ENCODE assay signal across 8 mouse cellular contexts in the genomic region with DNA sequence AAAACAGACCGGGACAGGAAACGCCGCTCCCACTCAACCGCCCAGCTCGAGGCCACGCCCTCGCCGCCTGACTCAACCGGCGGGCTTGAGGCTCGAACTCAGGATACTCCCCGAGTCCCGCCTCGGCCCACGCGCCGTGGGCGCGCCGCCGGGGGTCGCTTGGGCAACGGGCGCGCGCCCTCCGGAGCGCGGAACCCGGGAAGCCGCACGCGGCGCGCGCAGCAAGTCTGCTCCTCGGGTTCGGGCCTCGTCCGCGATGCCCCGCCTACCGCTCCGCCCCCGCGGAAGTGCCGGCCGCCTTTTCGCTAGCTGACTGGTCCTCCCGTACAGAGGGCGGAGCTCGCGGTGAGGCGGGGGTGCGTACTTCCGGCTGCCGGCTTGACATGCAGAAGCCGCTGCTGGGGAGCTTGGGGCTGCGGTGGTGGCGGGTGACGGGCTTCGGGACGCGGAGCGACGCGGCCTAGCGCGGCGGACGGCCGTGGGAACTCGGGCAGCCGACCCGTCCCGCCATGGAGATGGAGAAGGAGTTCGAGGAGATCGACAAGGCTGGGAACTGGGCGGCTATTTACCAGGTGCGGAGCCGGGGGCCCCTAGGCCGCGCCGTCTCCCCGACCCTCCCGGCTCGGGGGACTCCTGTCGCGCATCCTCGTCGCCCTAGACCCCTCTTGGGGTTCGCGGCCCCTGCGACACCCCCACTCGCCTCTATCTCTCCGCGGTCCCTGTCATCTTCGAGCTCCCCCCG. TPM values are rescaled to one million over a fixed set of nuclear protein-coding genes. Genes with fewer than 3 reads are reported as not detected.
A peak's percentile ranks its signal among the peaks of the same experiment; 100 is the strongest.
DNase-seq lines count a peak whose midpoint lies in the region; ATAC-seq and TF ChIP-seq lines count a peak whose summit lies in the region.

A gene (plus strand): TSS at position 73 of the 742 bp plus-strand sequence.

- DNase-seq in CH12.LX (ENCODE audit: extremely low read depth): peak; percentile 95
- DNase-seq in c-Kit-positive CD71-positive TER-119-negative erythroid progenitor cells, embryonic 14.5 days (ENCODE audit: low read depth): peak; percentile 91
- DNase-seq in forebrain, embryonic 11.5 days (ENCODE audit: low spot score): peak; percentile 98
- peak; percentile 99 for DNase-seq in kidney, postnatal 36 days
- DNase-seq in telencephalon, adult 2 months (ENCODE audit: low read depth, low spot score): peak; percentile 94

- TF ChIP-seq CTCF in CH12.LX (conservative IDR thresholded peaks at IDR 0.05 in 1 of 2, IDR thresholded peaks at IDR 0.05 in 1 of 2; ENCODE audit: low read depth in 2 of 2, low read length in 2 of 2): no peak

- in situ Hi-C loops in CH12.LX (cut with MboI; ENCODE audit: low pct_ligation_motif_present, low pct_unique_long_range_greater_than_20kb, low sequenced_read_pairs): no loop called here

- H3K27me3 ChIP-seq in CH12.LX (replicated peaks): no peaks in the 10 kb centered on the region
- H3K27me3 ChIP-seq in forebrain, embryonic 11.5 days (ENCODE audit: control insufficient read depth, insufficient read depth, low read length): no peaks in the 10 kb centered on the region
- no peaks in the 10 kb centered on the region for H3K27me3 ChIP-seq in heart, embryonic 16.5 days (ENCODE audit: control insufficient read depth, insufficient read depth, low read length)
- H3K27me3 ChIP-seq in liver, embryonic 15.5 days: no peaks in the 10 kb centered on the region
- H3K27me3 ChIP-seq in neural tube, embryonic 12.5 days (replicated peaks): no peaks in the 10 kb centered on the region

- ATAC-seq in forebrain, embryonic 11.5 days (replicated peaks; ENCODE audit: low FRiP score): peak; percentile 97
- peak; percentile 96 for ATAC-seq in heart, embryonic 16.5 days (replicated peaks; ENCODE audit: extremely low read depth, insufficient read depth, low FRiP score)
- ATAC-seq in liver, embryonic 15.5 days (ENCODE audit: insufficient read depth): peak; percentile 95
- ATAC-seq in neural tube, embryonic 12.5 days (ENCODE audit: low FRiP score, low read depth): peak; percentile 97

- H3K4me2 ChIP-seq in CH12.LX (ENCODE audit: insufficient read depth, low read depth, poor library complexity, severe bottlenecking): peak within 1 kb of the TSS; percentile 79
- peak within 1 kb of the TSS; percentile 57 for H3K4me2 ChIP-seq in forebrain, embryonic 11.5 days (ENCODE audit: low read depth, low read length, severe bottlenecking)
- H3K4me2 ChIP-seq in heart, embryonic 16.5 days (ENCODE audit: low read depth, low read length): peak within 1 kb of the TSS; percentile 88
- H3K4me2 ChIP-seq in liver, embryonic 15.5 days: peak within 1 kb of the TSS; percentile 97
- peak within 1 kb of the TSS; percentile 77 for H3K4me2 ChIP-seq in neural tube, embryonic 12.5 days (replicated peaks)

- peaks cover 0 to 7% of the 10 kb centered on the region in 2 experiments for H3K36me3 ChIP-seq in CH12.LX (replicated peaks in 1 of 2; ENCODE audit: control insufficient read depth in 1 of 2, insufficient read depth in 1 of 2, low read length in 1 of 2)
- H3K36me3 ChIP-seq in forebrain, embryonic 11.5 days (ENCODE audit: control insufficient read depth, insufficient read depth, low read length): no peaks in the 10 kb centered on the region
- H3K36me3 ChIP-seq in heart, embryonic 16.5 days (ENCODE audit: control insufficient read depth, insufficient read depth): no peaks in the 10 kb centered on the region
- H3K36me3 ChIP-seq in liver, embryonic 15.5 days (replicated peaks): 0 out of 2 replicates have a peak, but pooled peaks cover 5% of the 10 kb centered on the region
- no peaks in the 10 kb centered on the region for H3K36me3 ChIP-seq in neural tube, embryonic 12.5 days

- under 1% methylated on average over 89 of the region's 99 CpGs for WGBS in forebrain, embryonic 11.5 days
- under 1% methylated on average over 96 of the region's 99 CpGs for WGBS in heart, embryonic 16.5 days
- WGBS in liver, embryonic 15.5 days (ENCODE audit: insufficient replicate concordance): under 1% methylated on average over 99 of the region's 99 CpGs
- WGBS in neural tube, embryonic 12.5 days: under 1% methylated on average over 98 of the region's 99 CpGs

- H3K4me1 ChIP-seq in CH12.LX (ENCODE audit: control insufficient read depth in 1 of 2, insufficient read depth in 2 of 2): peaks cover 22 to 66% of the 10 kb centered on the region in 2 experiments
- peaks cover 6% of the 10 kb centered on the region; the same call in 1 of the 2 replicates for H3K4me1 ChIP-seq in forebrain, embryonic 11.5 days (replicated peaks; ENCODE audit: control insufficient read depth, insufficient read depth, low read length)
- peaks cover 29% of the 10 kb centered on the region for H3K4me1 ChIP-seq in heart, embryonic 16.5 days (ENCODE audit: control insufficient read depth, insufficient read depth, low read length)
- peaks cover 39% of the 10 kb centered on the region for H3K4me1 ChIP-seq in liver, embryonic 15.5 days (replicated peaks)
- H3K4me1 ChIP-seq in neural tube, embryonic 12.5 days: peaks cover 37% of the 10 kb centered on the region

- no peak for TF ChIP-seq EP300 in CH12.LX (IDR thresholded peaks at IDR 0.05; ENCODE audit: low read length)

- H3K27ac ChIP-seq in CH12.LX (ENCODE audit: insufficient read depth, low read depth): peak within 1 kb of the TSS; percentile 69
- H3K27ac ChIP-seq in forebrain, embryonic 11.5 days (ENCODE audit: low read depth, low read length): no peak within 1 kb of the TSS
- H3K27ac ChIP-seq in heart, embryonic 16.5 days (ENCODE audit: low read length): peak within 1 kb of the TSS; percentile 84
- peak within 1 kb of the TSS; percentile 85 for H3K27ac ChIP-seq in liver, embryonic 15.5 days (replicated peaks)
- no peak within 1 kb of the TSS for H3K27ac ChIP-seq in neural tube, embryonic 12.5 days

- no peaks in the 10 kb centered on the region for H3K9me3 ChIP-seq in CH12.LX (replicated peaks; ENCODE audit: low read length)
- no peaks in the 10 kb centered on the region for H3K9me3 ChIP-seq in forebrain, embryonic 11.5 days (ENCODE audit: control insufficient read depth, low read length)
- no peaks in the 10 kb centered on the region for H3K9me3 ChIP-seq in heart, embryonic 16.5 days (replicated peaks; ENCODE audit: control insufficient read depth, low read length)
- no peaks in the 10 kb centered on the region for H3K9me3 ChIP-seq in liver, embryonic 15.5 days (replicated peaks)
- H3K9me3 ChIP-seq in neural tube, embryonic 12.5 days: no peaks in the 10 kb centered on the region

- peak within 1 kb of the TSS; percentile 75 for H3K9ac ChIP-seq in CH12.LX (ENCODE audit: insufficient read depth, low read depth)
- H3K9ac ChIP-seq in forebrain, embryonic 11.5 days (ENCODE audit: low read length): peak within 1 kb of the TSS; percentile 88
- peak within 1 kb of the TSS; percentile 87 for H3K9ac ChIP-seq in heart, embryonic 16.5 days (ENCODE audit: low read length)
- peak within 1 kb of the TSS; percentile 89 for H3K9ac ChIP-seq in liver, embryonic 15.5 days
- H3K9ac ChIP-seq in neural tube, embryonic 12.5 days: peak within 1 kb of the TSS; percentile 94

- H3K4me3 ChIP-seq in CH12.LX (replicated peaks in 1 of 3; ENCODE audit: low read depth in 2 of 3, low read length in 2 of 3, poor library complexity in 1 of 3): peak within 1 kb of the TSS; percentile 89 to 93 (median 89)
- H3K4me3 ChIP-seq in forebrain, embryonic 11.5 days (ENCODE audit: low read depth, low read length): peak within 1 kb of the TSS; percentile 90
- H3K4me3 ChIP-seq in heart, embryonic 16.5 days (ENCODE audit: low read length): peak within 1 kb of the TSS; percentile 78
- peak within 1 kb of the TSS; percentile 91 for H3K4me3 ChIP-seq in liver, embryonic 15.5 days (replicated peaks)
- peak within 1 kb of the TSS; percentile 94 for H3K4me3 ChIP-seq in neural tube, embryonic 12.5 days

- peak; percentile 91 for TF ChIP-seq POLR2A in CH12.LX (IDR thresholded peaks at IDR 0.05; ENCODE audit: low read depth, low read length)

- peaks cover 49% of the 10 kb centered on the region for H3K79me2 ChIP-seq in CH12.LX (replicated peaks; ENCODE audit: control insufficient read depth, extremely low read depth, insufficient read depth, poor library complexity, severe bottlenecking)

- dilution Hi-C loops in CH12.LX (cut with MboI; ENCODE audit: extremely low pct_ligation_motif_present, extremely low pct_unique_long_range_greater_than_20kb, low sequenced_read_pairs): no loop called here

- no peak; the same call in 1 of the 2 replicates for TF ChIP-seq RAD21 in CH12.LX (IDR thresholded peaks at IDR 0.05; ENCODE audit: low read depth, low read length)

TF ChIP-seq in CH12.LX, 34 proteins besides CTCF, POLR2A, EP300 and RAD21 (continues in another document):
- TF ChIP-seq USF1 (IDR thresholded peaks at IDR 0.05; ENCODE audit: low read depth, low read length): no peak
- peak; percentile 88 for TF ChIP-seq MXI1 (IDR thresholded peaks at IDR 0.05; ENCODE audit: low read depth, low read length)
- peak; percentile 38; the same call in 1 of the 2 replicates for TF ChIP-seq BHLHE40 (IDR thresholded peaks at IDR 0.05; ENCODE audit: low read depth, low read length)
- peak; percentile 75 for TF ChIP-seq NRF1 (IDR thresholded peaks at IDR 0.05; ENCODE audit: low read depth, low read length)
- 0 out of 2 replicates have a peak, but pooled peaks have one; percentile 63 for TF ChIP-seq UBTF (IDR thresholded peaks at IDR 0.05; ENCODE audit: low read depth, low read length)
- TF ChIP-seq ZC3H11A (IDR thresholded peaks at IDR 0.05; ENCODE audit: low read depth, low read length): no peak
- peak; percentile 20; the same call in 1 of the 2 replicates for TF ChIP-seq CHD1 (IDR thresholded peaks at IDR 0.05; ENCODE audit: low read depth, low read length)
- 0 out of 2 replicates have a peak, but pooled peaks have one; percentile 50 for TF ChIP-seq KAT2A (IDR thresholded peaks at IDR 0.05; ENCODE audit: insufficient replicate concordance, low read length)
- TF ChIP-seq MAFK (IDR thresholded peaks at IDR 0.05; ENCODE audit: insufficient replicate concordance, low read length): no peak
- peak; percentile 81 for TF ChIP-seq TCF12 (IDR thresholded peaks at IDR 0.05; ENCODE audit: low read depth, low read length)
- TF ChIP-seq ETS1 (conservative IDR thresholded peaks at IDR 0.05; ENCODE audit: low read depth, low read length): no peak
- TF ChIP-seq ZMIZ1 (IDR thresholded peaks at IDR 0.05; ENCODE audit: low read depth, low read length): peak; percentile 59; the same call in 1 of the 2 replicates
- peak; percentile 93 for TF ChIP-seq ELF1 (IDR thresholded peaks at IDR 0.05; ENCODE audit: low read depth, low read length)

RNA-seq across cellular contexts. Expression of the gene that starts here (rescaled TPM):
- 77.6 and 90.0 TPM in 2 replicates for total RNA-seq in CH12.LX (2012; rRNA removed)
- 69.8 and 78.5 TPM in 2 replicates for total RNA-seq in CH12.LX (2014; rRNA removed)
- 131 and 139 TPM in 2 replicates for polyA plus RNA-seq in CH12.LX (2012; ENCODE audit: insufficient read length, low read depth)
- polyA plus RNA-seq in forebrain, embryonic 11.5 days (2014; fragmentation: Nextera tagmentation; extraction: Ambion mirVana): 73.0 and 80.0 TPM in 2 replicates
- polyA plus RNA-seq in heart, embryonic 16.5 days (2015; fragmentation: Nextera tagmentation; extraction: Ambion mirVana): 44.7 and 50.8 TPM in 2 replicates
- 25.6 and 31.1 TPM in 2 replicates for polyA plus RNA-seq in liver, embryonic 15.5 days (2015; fragmentation: Nextera tagmentation; extraction: Ambion mirVana)
- polyA plus RNA-seq in neural tube, embryonic 12.5 days (2016; fragmentation: Nextera tagmentation; extraction: Ambion mirVana): 118 and 130 TPM in 2 replicates

Comparison
In these comparisons a context has a peak if more than half of its experiments do, and no peak if none do; other contexts are left out.
1. H3K27ac ChIP-seq: peak in CH12.LX (single experiment), heart, embryonic 16.5 days (single experiment) and liver, embryonic 15.5 days (single experiment); none in forebrain, embryonic 11.5 days (single experiment) and neural tube, embryonic 12.5 days (single experiment).
2. Peak in every context shown above with its lines, with median percentiles within 50 percentile points of each other: DNase-seq, H3K4me2 ChIP-seq, H3K4me3 ChIP-seq, H3K9ac ChIP-seq and ATAC-seq.